Mouse (Mus musculus): ENCODE measurements around the gene Stum. TPM values are rescaled to one million over a fixed set of nuclear protein-coding genes. Genes with fewer than 3 reads are reported as not detected.

Stum gene
- polyA plus RNA-seq, 1 experiment from 2014 or later: 1.0 TPM

- peak overlapping the region; percentile 8 for H3K9ac ChIP-seq (ENCODE audit: low read depth, low read length)
- no peaks in the 10 kb centered on the region for H3K36me3 ChIP-seq (ENCODE audit: control insufficient read depth, insufficient read depth, low read length)
- WGBS: 2% methylated on average over 27 of the region's 27 CpGs
- H3K9me3 ChIP-seq (ENCODE audit: control insufficient read depth, low read length): no peaks in the 10 kb centered on the region
- peak; percentile 99 for DNase-seq (ENCODE audit: low spot score)
- peak overlapping the region; percentile 25 for H3K4me3 ChIP-seq (ENCODE audit: low read depth, low read length)
- H3K4me2 ChIP-seq (replicated peaks; ENCODE audit: low read depth, low read length): peak overlapping the region; percentile 43
- no peaks in the 10 kb centered on the region for H3K27me3 ChIP-seq (ENCODE audit: control insufficient read depth, insufficient read depth, low read length)
- ATAC-seq (ENCODE audit: low FRiP score): peak; percentile 98
- 0 out of 2 replicates have a peak, but pooled peaks cover 2% of the 10 kb centered on the region for H3K4me1 ChIP-seq (replicated peaks; ENCODE audit: control insufficient read depth, insufficient read depth, low read length)
- no peak overlapping the region for H3K27ac ChIP-seq (ENCODE audit: low read depth, low read length)
Observed at GRCm38 (mm10) chr1:180386951-180387749, 96.2 kb downstream of the Stum start.

- no peak for ATAC-seq (ENCODE audit: low FRiP score)
Observed at GRCm38 (mm10) chr1:180385308-180385707, 98.0 kb downstream of the Stum start.

GRCm38 (mm10) chr1:180384486-180384885 is 98.8 kb downstream of the Stum start:
- no peak overlapping the region for H3K4me3 ChIP-seq (ENCODE audit: low read depth, low read length)
- no peaks in the 10 kb centered on the region for H3K36me3 ChIP-seq (ENCODE audit: control insufficient read depth, insufficient read depth, low read length)
- H3K27ac ChIP-seq (ENCODE audit: low read depth, low read length): no peak overlapping the region
- H3K9ac ChIP-seq (ENCODE audit: low read depth, low read length): no peak overlapping the region
- no peak for DNase-seq (ENCODE audit: low spot score)
- H3K9me3 ChIP-seq (ENCODE audit: control insufficient read depth, low read length): no peaks in the 10 kb centered on the region
- WGBS: 67% methylated on average over 10 of the region's 10 CpGs
- no peak overlapping the region for H3K4me2 ChIP-seq (replicated peaks; ENCODE audit: low read depth, low read length)
- no peaks in the 10 kb centered on the region for H3K27me3 ChIP-seq (ENCODE audit: control insufficient read depth, insufficient read depth, low read length)
- 0 out of 2 replicates have a peak, but pooled peaks cover 2% of the 10 kb centered on the region for H3K4me1 ChIP-seq (replicated peaks; ENCODE audit: control insufficient read depth, insufficient read depth, low read length)
- ATAC-seq (ENCODE audit: low FRiP score): no peak

More at GRCm38 (mm10) chr1:180385308-180385707, 98.0 kb downstream of the Stum start:
- Histone ChIP-seq H3K4me1 (replicated peaks; ENCODE audit: control insufficient read depth, insufficient read depth, low read length) (0 out of 2 replicates have a peak, but pooled peaks cover 2% of the 10 kb centered on the region), H3K9ac (ENCODE audit: low read depth, low read length) (no peak overlapping the region), H3K9me3 (ENCODE audit: control insufficient read depth, low read length) (no peaks in the 10 kb centered on the region), H3K4me2 (replicated peaks; ENCODE audit: low read depth, low read length) (no peak overlapping the region), H3K27me3 (ENCODE audit: control insufficient read depth, insufficient read depth, low read length) (no peaks in the 10 kb centered on the region), H3K27ac (ENCODE audit: low read depth, low read length) (no peak overlapping the region), H3K36me3 (ENCODE audit: control insufficient read depth, insufficient read depth, low read length) (no peaks in the 10 kb centered on the region), H3K4me3 (ENCODE audit: low read depth, low read length) (no peak overlapping the region)
- no peak for DNase-seq (ENCODE audit: low spot score)
- 88% methylated on average over 6 of the region's 6 CpGs for whole genome bisulfite sequencing

GRCm38 (mm10) chr1:180383884-180384283 is 99.4 kb downstream of the Stum start:
- H3K9me3 ChIP-seq (ENCODE audit: control insufficient read depth, low read length): no peaks in the 10 kb centered on the region
- H3K4me2 ChIP-seq (replicated peaks; ENCODE audit: low read depth, low read length): no peak overlapping the region
- 94% methylated on average over 8 of the region's 8 CpGs for WGBS
- H3K9ac ChIP-seq (ENCODE audit: low read depth, low read length): no peak overlapping the region
- no peaks in the 10 kb centered on the region for H3K27me3 ChIP-seq (ENCODE audit: control insufficient read depth, insufficient read depth, low read length)
- no peak overlapping the region for H3K4me3 ChIP-seq (ENCODE audit: low read depth, low read length)
- 0 out of 2 replicates have a peak, but pooled peaks cover 2% of the 10 kb centered on the region for H3K4me1 ChIP-seq (replicated peaks; ENCODE audit: control insufficient read depth, insufficient read depth, low read length)
- no peaks in the 10 kb centered on the region for H3K36me3 ChIP-seq (ENCODE audit: control insufficient read depth, insufficient read depth, low read length)
- ATAC-seq (ENCODE audit: low FRiP score) (no peak), DNase-seq (ENCODE audit: low spot score) (no peak)
- no peak overlapping the region for H3K27ac ChIP-seq (ENCODE audit: low read depth, low read length)

Other genes starting within 250 kb of the Stum start
- 4.4 and 6.9 TPM in 2 replicates for gene Psen2, start 220.1 kb downstream of the Stum start, polyA plus RNA-seq (2014; fragmentation: Nextera tagmentation; extraction: Ambion mirVana)
- gene Itpkb, start 153.0 kb downstream of the Stum start, polyA plus RNA-seq (2014; fragmentation: Nextera tagmentation; extraction: Ambion mirVana): 2.9 and 4.3 TPM in 2 replicates
- 141 and 177 TPM in 2 replicates for gene Parp1, start 85.4 kb upstream of the Stum start, polyA plus RNA-seq (2014; fragmentation: Nextera tagmentation; extraction: Ambion mirVana)
- gene Lin9, start 157.6 kb upstream of the Stum start, polyA plus RNA-seq (2014; fragmentation: Nextera tagmentation; extraction: Ambion mirVana): 22.4 and 25.9 TPM in 2 replicates
- gene Mixl1, start 213.5 kb upstream of the Stum start, polyA plus RNA-seq (2014; fragmentation: Nextera tagmentation; extraction: Ambion mirVana): 0.13 TPM in 1 of 2 replicates, not detected in the other
- gene Acbd3, start 242.5 kb upstream of the Stum start, polyA plus RNA-seq (2014; fragmentation: Nextera tagmentation; extraction: Ambion mirVana): 24.8 and 27.7 TPM in 2 replicates

Data from hindbrain, embryonic 11.5 days (tissue).